28 mouse cellular contexts compared by ENCODE assay signal in the genomic region with DNA sequence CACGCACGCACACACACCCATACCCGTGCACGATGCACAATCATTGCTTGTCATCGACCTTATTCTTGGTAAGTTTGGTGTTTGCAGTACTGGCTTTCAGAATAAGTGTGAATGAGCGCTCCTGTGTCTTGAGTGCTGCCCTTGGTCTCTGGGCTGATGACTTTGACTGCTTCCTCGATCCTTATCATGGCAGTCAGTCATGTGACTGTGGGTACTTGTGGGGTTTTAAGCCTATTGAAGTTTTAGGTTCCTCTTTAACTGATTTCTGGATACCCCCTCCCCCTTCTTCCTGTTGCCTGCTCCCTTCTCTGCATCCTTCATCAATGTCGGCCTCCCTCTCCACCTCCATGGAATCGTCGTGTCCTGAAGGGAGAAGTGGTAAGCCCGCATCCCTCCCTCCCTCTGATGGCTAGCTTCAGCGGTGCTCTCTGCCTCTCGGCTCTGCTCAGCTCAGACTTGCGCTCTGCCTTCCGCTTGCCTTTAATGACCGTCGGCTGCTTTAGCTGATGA.
A peak's percentile ranks its signal among the peaks of the same experiment; 100 is the strongest.
DNase-seq lines count a peak whose midpoint lies in the region; ATAC-seq and TF ChIP-seq lines count a peak whose summit lies in the region.
"Had no signal": no experiment of that assay in that cellular context is flagged by ENCODE, and none has a peak within 500 bp of the region (broad histone marks: within the 10 kb centered on the region; RNA-seq: fewer than 3 reads in every experiment).

No protein-coding gene starts in this region.

- H3K36me3 ChIP-seq in midbrain, embryonic 14.5 days (ENCODE audit: control insufficient read depth, insufficient read depth, low read length): peaks cover 95% of the 10 kb centered on the region
- H3K36me3 ChIP-seq in midbrain, embryonic 16.5 days (ENCODE audit: control insufficient read depth, insufficient read depth, low read length): peaks cover 70% of the 10 kb centered on the region
- no peaks in the 10 kb centered on the region for H3K36me3 ChIP-seq in MEL (ENCODE audit: control insufficient read depth in 1 of 2, insufficient read depth in 2 of 2, low read length in 2 of 2)
- peaks cover 99% of the 10 kb centered on the region for H3K36me3 ChIP-seq in embryonic facial prominence, embryonic 10.5 days (replicated peaks)

- no peak for ATAC-seq in midbrain, embryonic 14.5 days (ENCODE audit: low FRiP score, low TSS enrichment)
- ATAC-seq in midbrain, embryonic 16.5 days: no peak
- ATAC-seq: forebrain, embryonic 14.5 days; liver, embryonic 12.5 days; midbrain, embryonic 15.5 days; Patski had no signal

- peak overlapping the region; percentile 32; the same call in 1 of the 2 replicates for H3K27ac ChIP-seq in midbrain, embryonic 14.5 days (replicated peaks; ENCODE audit: low read depth, low read length)
- H3K27ac ChIP-seq in midbrain, embryonic 16.5 days (ENCODE audit: low read length): no peak overlapping the region
- H3K27ac ChIP-seq in MEL (ENCODE audit: control insufficient read depth, low read depth, low read length): no peak overlapping the region
- H3K27ac ChIP-seq in embryonic facial prominence, embryonic 10.5 days (replicated peaks): no peak overlapping the region
- H3K27ac ChIP-seq: embryonic facial prominence, embryonic 13.5 days; gastrocnemius, adult 2 months; left cerebral cortex, adult 2 months; liver, embryonic 12.5 days; stomach, postnatal 0 days had no signal

- TF ChIP-seq EP300 in MEL (IDR thresholded peaks at IDR 0.05; ENCODE audit: low read depth in 1 of 2, low read length in 2 of 2): no peak

- no peak overlapping the region for H3K4me2 ChIP-seq in midbrain, embryonic 14.5 days (ENCODE audit: low read length)
- no peak overlapping the region for H3K4me2 ChIP-seq in midbrain, embryonic 16.5 days (ENCODE audit: low read length)
- H3K4me2 ChIP-seq: embryonic facial prominence, embryonic 13.5 days; heart, embryonic 11.5 days; liver, embryonic 12.5 days; midbrain, embryonic 15.5 days had no signal

- TF ChIP-seq RAD21 in MEL (IDR thresholded peaks at IDR 0.05; ENCODE audit: low read depth, low read length): no peak

- H3K4me1 ChIP-seq in midbrain, embryonic 14.5 days (ENCODE audit: control insufficient read depth, insufficient read depth, low read length): no peaks in the 10 kb centered on the region
- H3K4me1 ChIP-seq in midbrain, embryonic 16.5 days (ENCODE audit: control insufficient read depth, insufficient read depth, low read length): no peaks in the 10 kb centered on the region
- no peaks in the 10 kb centered on the region for H3K4me1 ChIP-seq in MEL (ENCODE audit: control insufficient read depth in 1 of 2, insufficient read depth in 2 of 2, low read length in 2 of 2)
- no peaks in the 10 kb centered on the region for H3K4me1 ChIP-seq in embryonic facial prominence, embryonic 10.5 days
- H3K4me1 ChIP-seq: embryonic facial prominence, embryonic 13.5 days; liver, embryonic 12.5 days; midbrain, embryonic 15.5 days had no signal

- TF ChIP-seq POLR2A in MEL (IDR thresholded peaks at IDR 0.05; ENCODE audit: control insufficient read depth in 1 of 2, insufficient read depth in 1 of 2, low read depth in 1 of 2, low read length in 2 of 2, poor library complexity in 1 of 2): no peak

- H3K27me3 ChIP-seq in midbrain, embryonic 14.5 days (ENCODE audit: control insufficient read depth, insufficient read depth, low read length): no peaks in the 10 kb centered on the region
- H3K27me3 ChIP-seq in midbrain, embryonic 16.5 days (ENCODE audit: control insufficient read depth, insufficient read depth, low read depth, low read length): no peaks in the 10 kb centered on the region
- no peaks in the 10 kb centered on the region; a peak in 1 of 4 replicates for H3K27me3 ChIP-seq in MEL (ENCODE audit: control insufficient read depth in 1 of 2, insufficient read depth in 2 of 2, low read length in 2 of 2)
- no peaks in the 10 kb centered on the region for H3K27me3 ChIP-seq in embryonic facial prominence, embryonic 10.5 days (replicated peaks; ENCODE audit: low read depth, poor library complexity, severe bottlenecking)
- H3K27me3 ChIP-seq: embryonic facial prominence, embryonic 13.5 days; liver, embryonic 12.5 days; megakaryocyte, embryonic 14.5 days; midbrain, embryonic 15.5 days; Patski had no signal

- WGBS in midbrain, embryonic 14.5 days: 84% methylated on average over 17 of the region's 17 CpGs
- WGBS in midbrain, embryonic 16.5 days: 83% methylated on average over 17 of the region's 17 CpGs
- WGBS in embryonic facial prominence, embryonic 10.5 days: 85% methylated on average over 17 of the region's 17 CpGs

- H3K9me3 ChIP-seq in midbrain, embryonic 14.5 days (ENCODE audit: control insufficient read depth, low read length): no peaks in the 10 kb centered on the region
- no peaks in the 10 kb centered on the region for H3K9me3 ChIP-seq in midbrain, embryonic 16.5 days (replicated peaks; ENCODE audit: control insufficient read depth, low read length, poor library complexity, severe bottlenecking)
- H3K9me3 ChIP-seq in MEL (replicated peaks; ENCODE audit: insufficient read depth, low read length): no peaks in the 10 kb centered on the region
- H3K9me3 ChIP-seq in embryonic facial prominence, embryonic 10.5 days: no peaks in the 10 kb centered on the region
- H3K9me3 ChIP-seq: embryonic facial prominence, embryonic 13.5 days; liver, embryonic 12.5 days; megakaryocyte, embryonic 14.5 days; midbrain, embryonic 15.5 days had no signal

- no peak for DNase-seq in midbrain, embryonic 14.5 days
- DNase-seq in MEL (ENCODE audit: low read depth, low spot score): no peak
- peak; percentile 73 for DNase-seq in induced T-regulatory cell, adult 2 months (ENCODE audit: low read depth)
- DNase-seq in embryonic facial prominence, embryonic 10.5 days (ENCODE audit: low spot score): no peak
- DNase-seq in layer of hippocampus, adult 8-10 months (ENCODE audit: low spot score in 2 of 2): no peak
- DNase-seq in gastrocnemius, postnatal 10 days: no peak
- DNase-seq: adrenal gland, adult 2 months; cerebellum, adult 18-20 months; cerebellum, postnatal 14 days; gastrocnemius, adult 2 months; kidney, adult 18-20 months; kidney, postnatal 4 days; layer of hippocampus, adult 9-11 months; lung, adult 2 months; lung, postnatal 14 days; right cerebral cortex, adult 18-20 months had no signal

- TF ChIP-seq CTCF in MEL (IDR thresholded peaks at IDR 0.05 in 2 of 3, conservative IDR thresholded peaks at IDR 0.05 in 1 of 3; ENCODE audit: control insufficient read depth in 1 of 3, insufficient read depth in 1 of 3, low read depth in 2 of 3, low read length in 3 of 3, poor library complexity in 1 of 3, severe bottlenecking in 1 of 3): no peak

- no peaks in the 10 kb centered on the region for H3K79me2 ChIP-seq in MEL (ENCODE audit: control insufficient read depth, insufficient read depth, low read length, poor library complexity)

- H3K4me3 ChIP-seq in midbrain, embryonic 14.5 days (replicated peaks; ENCODE audit: low read depth, low read length): no peak overlapping the region
- H3K4me3 ChIP-seq in midbrain, embryonic 16.5 days (ENCODE audit: low read depth, low read length): no peak overlapping the region
- no peak overlapping the region for H3K4me3 ChIP-seq in MEL (ENCODE audit: control insufficient read depth in 1 of 2, insufficient read depth in 1 of 2, low read depth in 2 of 2, low read length in 2 of 2)
- H3K4me3 ChIP-seq in embryonic facial prominence, embryonic 10.5 days: no peak overlapping the region
- H3K4me3 ChIP-seq: embryonic facial prominence, embryonic 13.5 days; erythroblast, embryonic 14.5 days; gastrocnemius, adult 2 months; left cerebral cortex, adult 2 months; liver, embryonic 12.5 days; megakaryocyte, embryonic 14.5 days; midbrain, embryonic 15.5 days; myocyte had no signal

- H3K9ac ChIP-seq in midbrain, embryonic 14.5 days (replicated peaks; ENCODE audit: low read length): no peak overlapping the region
- no peak overlapping the region for H3K9ac ChIP-seq in midbrain, embryonic 16.5 days (ENCODE audit: low read depth, low read length)
- no peak overlapping the region for H3K9ac ChIP-seq in MEL (ENCODE audit: control insufficient read depth, low read depth, low read length, poor library complexity, severe bottlenecking)
- H3K9ac ChIP-seq: embryonic facial prominence, embryonic 13.5 days; liver, embryonic 12.5 days; midbrain, embryonic 15.5 days had no signal

TF ChIP-seq in MEL, 35 proteins besides CTCF, POLR2A, EP300 and RAD21:
- TF ChIP-seq USF1 (IDR thresholded peaks at IDR 0.05; ENCODE audit: low read depth, low read length) (0 out of 2 replicates have a peak, but pooled peaks have one; percentile 47), TCF12 (IDR thresholded peaks at IDR 0.05; ENCODE audit: low read depth, low read length) (no peak)
TF ChIP-seq in MEL: peak in this region for 1.
